Mouse (Mus musculus) bone marrow macrophage, adult 2 months (primary cell): ENCODE measurements around the gene Scgb1a1.

Source experiments
- CTCF ChIP-seq: IDR thresholded peaks from 2 replicates; pipeline ENCODE4 v1.5.1; 2012; ENCODE audit warnings: low read depth, mild to moderate bottlenecking, low read length, moderate library complexity
- POLR2A ChIP-seq: IDR thresholded peaks from 2 replicates; pipeline ENCODE4 v1.6.1; 2012; ENCODE audit warnings: mild to moderate bottlenecking, low read depth, low read length, borderline replicate concordance

GRCm38 (mm10) chr19:9083010-9083355 is 4.8 kb downstream of the Scgb1a1 start:
- TF ChIP-seq CTCF (no peak), POLR2A (no peak)
